Mouse (Mus musculus) midbrain, embryonic 11.5 days (tissue): ENCODE measurements around the gene Rtl6. TPM values are rescaled to one million over a fixed set of nuclear protein-coding genes. Genes with fewer than 3 reads are reported as not detected.

ENCODE experiments used
- ATAC-seq: fragments of 200-750 bp; cut with Nextera tagmentation; 2 replicates; pipeline ENCODE4 v1.8.0; 2017; ENCODE audit warnings: moderate TSS enrichment, moderate library complexity; ENCODE audit not compliant: low FRiP score
- DNase-seq: peaks from one replicate; pipeline ENCODE4 v3.0.0; 2015; ENCODE audit warnings: low spot score; ENCODE audit errors: missing footprints
- H3K27ac ChIP-seq: fragments of 300-500 bp; sonication (generic); 2 replicates; pipeline ENCODE4 v1.5.1; 2014; ENCODE audit warnings: low read depth, low read length
- H3K27me3 ChIP-seq: fragments of 300-500 bp; sonication (generic); 2 replicates; pipeline ENCODE4 v1.6.1; 2014; ENCODE audit warnings: mild to moderate bottlenecking, low read length, moderate library complexity, mixed read lengths; ENCODE audit not compliant: control insufficient read depth, insufficient read depth
- H3K36me3 ChIP-seq: fragments of 300-500 bp; sonication (generic); 2 replicates; pipeline ENCODE4 v1.6.1; 2014; ENCODE audit warnings: mild to moderate bottlenecking, low read length, moderate library complexity, mixed read lengths; ENCODE audit not compliant: control insufficient read depth, insufficient read depth
- H3K4me1 ChIP-seq: fragments of 300-500 bp; sonication (generic); 2 replicates; pipeline ENCODE4 v1.6.1; 2014; ENCODE audit warnings: low read length; ENCODE audit not compliant: control insufficient read depth, insufficient read depth
- H3K4me2 ChIP-seq: fragments of 300-500 bp; sonication (generic); 2 replicates; pipeline ENCODE4 v1.6.1; 2014; ENCODE audit warnings: mild to moderate bottlenecking, moderate library complexity
- H3K4me3 ChIP-seq: fragments of 300-500 bp; sonication (generic); 2 replicates; pipeline ENCODE4 v1.5.1; 2014; ENCODE audit warnings: low read depth, low read length
- H3K9ac ChIP-seq: fragments of 300-500 bp; sonication (generic); 2 replicates; pipeline ENCODE4 v1.6.1; 2014; ENCODE audit warnings: low read length
- H3K9me3 ChIP-seq: fragments of 300-500 bp; sonication (generic); 2 replicates; pipeline ENCODE4 v1.6.1; 2016; ENCODE audit warnings: low read length; ENCODE audit not compliant: control insufficient read depth
- WGBS: fragments of 180-500 bp; shearing (Covaris S2); extraction: QIAGEN DNeasy Blood & Tissue Kit; methylation state at CpG from one replicate; pipeline ENCODE4 v1.1.7; 2014; 5-methylcytosine and 5-hydroxymethylcytosine counted together
- polyA plus RNA-seq: library from polyadenylated mRNA; unstranded; fragments of >200 nt; fragmentation: Nextera tagmentation; extraction: Ambion mirVana; gene quantifications from 2 replicates; pipeline ENCODE4 v1.2.1, GENCODE M21; 2014

Rtl6 gene
- polyA plus RNA-seq, 1 experiment from 2014 or later: 20.3 TPM

DNA sequence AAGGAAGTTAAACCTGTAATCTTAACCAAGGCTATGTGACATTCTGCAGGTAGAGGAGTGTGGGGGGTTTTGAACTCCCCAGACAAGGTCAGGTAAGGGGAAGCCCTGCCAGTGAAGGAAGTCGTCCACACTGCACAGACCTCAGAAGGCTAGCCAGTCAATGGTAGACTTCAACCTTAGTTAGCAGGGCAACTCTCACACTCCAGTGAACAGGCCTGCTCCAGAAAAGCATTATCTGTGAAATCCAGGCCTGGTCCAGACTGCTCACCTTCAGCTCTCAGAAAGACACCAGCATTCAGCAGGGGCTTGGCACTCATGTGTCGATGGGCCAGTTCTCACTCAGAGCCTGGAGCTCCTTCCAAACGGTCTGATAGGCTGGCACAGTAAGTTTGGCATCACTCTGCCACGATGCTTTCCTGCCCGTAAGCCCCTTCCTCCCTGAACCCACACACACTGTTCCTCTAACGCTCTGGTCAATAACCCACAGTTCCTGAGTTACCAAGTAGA lies 8.3 kb downstream of the Rtl6 start:
- no peak for ATAC-seq
- H3K36me3 ChIP-seq: no peaks in the 10 kb centered on the region
- 94% methylated on average over 6 of the region's 6 CpGs for WGBS
- H3K27me3 ChIP-seq: no peaks in the 10 kb centered on the region
- no peak for DNase-seq
- H3K4me3 ChIP-seq: no peak overlapping the region
- no peak overlapping the region for H3K4me2 ChIP-seq
- no peak overlapping the region for H3K27ac ChIP-seq
- 0 out of 2 replicates have a peak, but pooled peaks cover 2% of the 10 kb centered on the region for H3K4me1 ChIP-seq
- H3K9ac ChIP-seq: no peak overlapping the region
- no peaks in the 10 kb centered on the region for H3K9me3 ChIP-seq

DNA sequence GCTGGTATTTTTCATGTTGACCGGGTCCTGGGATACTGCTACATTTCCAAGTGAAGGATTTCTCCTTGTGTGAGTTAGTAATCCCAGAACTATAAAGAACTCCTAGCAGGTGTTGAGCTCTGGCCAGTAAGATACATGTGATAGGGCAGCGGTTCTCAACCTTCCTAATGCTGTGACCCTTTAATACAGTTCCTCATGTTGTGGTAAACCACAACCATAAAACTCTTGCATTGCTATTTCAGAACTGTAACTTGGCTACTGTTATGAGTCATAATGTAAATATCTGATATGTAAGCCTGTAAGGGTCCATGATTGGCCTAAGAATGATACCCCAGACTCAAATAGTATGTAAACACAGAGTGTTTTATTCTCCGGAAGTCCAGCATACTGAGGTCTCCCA lies 11.6 kb downstream of the Rtl6 start:
- no peaks in the 10 kb centered on the region for H3K4me1 ChIP-seq
- no peak overlapping the region for H3K27ac ChIP-seq
- WGBS: 96% methylated on average over 3 of the region's 3 CpGs
- H3K9ac ChIP-seq: no peak overlapping the region
- ATAC-seq (no peak), DNase-seq (no peak)
- no peaks in the 10 kb centered on the region for H3K36me3 ChIP-seq
- H3K9me3 ChIP-seq: no peaks in the 10 kb centered on the region
- no peak overlapping the region for H3K4me3 ChIP-seq
- no peaks in the 10 kb centered on the region for H3K27me3 ChIP-seq
- no peak overlapping the region for H3K4me2 ChIP-seq

DNA sequence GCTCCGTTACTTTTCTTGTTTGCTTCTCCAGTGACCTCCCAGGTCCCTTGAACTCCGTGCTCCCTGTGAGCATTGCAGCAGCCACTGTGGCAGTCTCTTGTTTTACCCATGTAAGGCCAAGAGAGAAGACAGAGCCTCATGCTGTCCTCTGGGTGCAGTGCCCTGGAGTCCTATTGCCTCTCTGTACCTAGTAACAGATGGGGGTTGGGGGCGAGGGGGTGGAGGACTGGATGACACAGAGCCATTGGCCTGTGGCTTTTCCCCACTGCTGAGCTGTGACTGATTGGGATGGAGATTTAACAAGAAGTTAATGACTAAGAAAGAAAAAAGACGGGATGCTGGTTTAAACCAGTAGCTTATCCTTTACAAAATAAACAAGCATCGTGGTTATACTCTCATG lies 16.4 kb downstream of the Rtl6 start:
- Histone ChIP-seq H3K9me3 (no peaks in the 10 kb centered on the region), H3K4me1 (no peaks in the 10 kb centered on the region), H3K27ac (no peak overlapping the region), H3K27me3 (no peaks in the 10 kb centered on the region), H3K9ac (no peak overlapping the region), H3K4me3 (no peak overlapping the region), H3K4me2 (no peak overlapping the region), H3K36me3 (no peaks in the 10 kb centered on the region)
- WGBS: 67% methylated on average over 5 of the region's 5 CpGs
- DNase-seq (no peak), ATAC-seq (no peak)

DNA sequence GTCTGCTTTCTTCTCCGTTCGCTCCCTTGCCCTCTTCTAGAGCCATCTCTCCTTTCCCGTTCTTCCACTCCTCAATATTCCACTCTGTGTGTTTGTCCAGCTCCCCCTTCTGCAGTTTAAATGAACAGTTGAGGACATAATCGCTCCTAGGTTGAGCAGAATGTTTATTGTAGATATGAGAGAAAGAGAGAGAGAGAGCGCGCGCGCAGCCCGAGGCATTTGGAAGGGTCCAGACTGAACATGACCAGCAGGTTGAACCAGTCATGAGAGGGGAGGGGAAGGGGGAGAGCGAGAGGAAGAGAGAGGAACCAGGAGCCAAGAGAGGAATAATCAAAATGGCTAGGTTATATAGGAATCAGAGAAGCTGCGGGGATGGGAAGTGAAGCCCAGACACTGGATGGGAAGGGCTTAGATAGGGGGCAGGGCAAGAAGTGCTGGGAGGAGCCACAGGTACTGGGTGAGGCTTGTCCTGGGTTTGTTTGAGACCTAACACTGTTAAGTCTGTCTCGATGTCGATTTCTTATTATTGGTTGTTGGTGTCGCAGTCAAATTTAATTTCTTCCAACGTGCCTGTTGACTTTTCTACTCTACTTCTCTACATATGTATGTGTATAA lies 18.5 kb downstream of the Rtl6 start:
- no peaks in the 10 kb centered on the region for H3K9me3 ChIP-seq
- no peak overlapping the region for H3K27ac ChIP-seq
- H3K4me2 ChIP-seq: no peak overlapping the region
- H3K36me3 ChIP-seq: no peaks in the 10 kb centered on the region
- H3K4me3 ChIP-seq: no peak overlapping the region
- no peaks in the 10 kb centered on the region for H3K27me3 ChIP-seq
- no peak for DNase-seq
- 85% methylated on average over 15 of the region's 15 CpGs for WGBS
- no peak overlapping the region for H3K9ac ChIP-seq
- ATAC-seq: no peak
- no peaks in the 10 kb centered on the region for H3K4me1 ChIP-seq

DNA sequence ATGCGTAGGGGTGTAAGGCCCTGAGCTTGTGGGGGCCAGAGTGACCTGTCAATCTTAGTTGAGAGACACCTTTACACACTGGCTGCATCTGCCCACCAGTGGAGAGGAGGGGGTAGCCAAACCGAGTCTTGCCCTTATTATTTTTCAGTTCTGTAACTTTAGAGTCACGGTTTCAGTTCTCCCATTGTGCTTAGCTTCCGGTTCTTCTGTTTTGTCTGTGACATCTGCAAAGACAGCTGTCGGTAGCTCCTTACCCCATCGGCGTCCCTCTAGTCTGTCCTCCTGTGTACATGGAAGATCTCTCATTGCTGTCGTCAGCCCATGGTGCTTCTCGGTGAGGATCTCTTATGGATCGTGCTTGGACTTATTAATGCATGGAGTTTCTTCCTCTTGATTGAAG lies 20.5 kb downstream of the Rtl6 start:
- Histone ChIP-seq H3K4me2 (no peak overlapping the region), H3K9me3 (no peaks in the 10 kb centered on the region), H3K4me1 (no peaks in the 10 kb centered on the region), H3K36me3 (no peaks in the 10 kb centered on the region), H3K9ac (no peak overlapping the region), H3K4me3 (no peak overlapping the region), H3K27ac (no peak overlapping the region), H3K27me3 (no peaks in the 10 kb centered on the region)
- 90% methylated on average over 10 of the region's 10 CpGs for WGBS
- DNase-seq (no peak), ATAC-seq (no peak)

DNA sequence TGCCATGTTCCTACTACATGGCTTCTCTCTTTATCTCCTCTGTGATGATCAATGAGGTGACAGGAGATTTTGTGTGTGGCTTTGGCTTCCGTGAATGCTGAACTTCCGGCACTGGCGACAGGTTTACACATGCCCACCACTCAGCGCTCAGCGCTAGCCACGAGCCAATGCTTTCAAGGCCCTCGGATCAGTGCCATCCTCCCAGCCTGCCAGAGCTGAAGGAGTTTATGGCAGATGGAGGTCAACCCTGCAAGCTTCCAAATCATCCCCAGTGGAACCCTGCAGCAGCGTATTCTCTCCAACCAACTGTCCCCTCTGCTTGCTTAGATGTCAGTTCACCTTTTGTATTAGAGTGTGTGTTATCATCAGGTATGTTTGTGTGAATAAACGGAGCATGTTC lies 21.0 kb downstream of the Rtl6 start:
- no peak overlapping the region for H3K4me2 ChIP-seq
- DNase-seq: no peak
- H3K27ac ChIP-seq: no peak overlapping the region
- H3K36me3 ChIP-seq: no peaks in the 10 kb centered on the region
- H3K9ac ChIP-seq: no peak overlapping the region
- H3K4me1 ChIP-seq: no peaks in the 10 kb centered on the region
- ATAC-seq: no peak
- WGBS: 98% methylated on average over 9 of the region's 9 CpGs
- no peaks in the 10 kb centered on the region for H3K9me3 ChIP-seq
- H3K4me3 ChIP-seq: no peak overlapping the region
- no peaks in the 10 kb centered on the region for H3K27me3 ChIP-seq

DNA sequence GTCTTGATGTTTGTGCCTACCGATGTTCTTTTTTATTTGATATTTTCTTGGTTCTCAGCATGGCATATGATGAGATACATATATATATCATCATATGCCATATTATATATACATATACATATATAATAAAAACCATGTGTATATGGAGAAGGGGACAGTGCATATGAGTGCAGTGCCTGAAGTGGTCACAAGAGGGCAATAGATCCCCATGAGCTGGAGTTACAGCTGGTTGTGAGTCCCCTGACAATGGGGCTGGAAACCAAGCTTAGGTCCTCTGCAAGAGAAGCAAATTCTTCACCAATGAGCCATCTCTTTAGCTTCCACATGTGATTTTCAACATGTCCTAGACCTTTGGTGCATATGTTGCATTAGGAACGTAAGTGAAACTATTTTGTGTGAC lies 21.7 kb downstream of the Rtl6 start:
- DNase-seq (no peak), ATAC-seq (no peak)

DNA sequence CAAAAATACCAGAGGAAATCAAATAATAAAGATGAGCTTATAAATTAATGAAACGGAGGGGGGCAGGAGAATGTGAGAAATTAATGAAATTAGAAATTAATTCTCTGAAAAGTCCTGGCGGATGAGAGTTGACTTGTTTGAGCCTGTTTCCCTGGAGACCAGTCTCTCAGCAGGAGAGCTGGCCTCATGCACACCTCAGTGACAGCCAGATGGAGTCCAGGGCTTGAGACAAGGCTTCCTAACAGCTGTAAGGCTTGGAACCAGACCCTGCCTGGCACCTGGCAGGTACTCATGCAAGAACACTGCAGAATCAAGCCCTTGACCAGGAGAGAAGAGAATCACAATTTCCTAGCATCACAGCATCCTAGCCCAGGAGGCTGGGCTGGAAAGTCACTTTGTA lies 25.4 kb downstream of the Rtl6 start:
- ATAC-seq (no peak), DNase-seq (no peak)
- H3K4me2 ChIP-seq: no peak overlapping the region
- no peaks in the 10 kb centered on the region for H3K36me3 ChIP-seq
- H3K4me3 ChIP-seq: no peak overlapping the region
- H3K27me3 ChIP-seq: no peaks in the 10 kb centered on the region
- H3K9me3 ChIP-seq: no peaks in the 10 kb centered on the region
- no peak overlapping the region for H3K27ac ChIP-seq
- H3K9ac ChIP-seq: no peak overlapping the region
- 68% methylated on average over 2 of the region's 2 CpGs for WGBS
- H3K4me1 ChIP-seq: no peaks in the 10 kb centered on the region; the same call in 1 of the 2 replicates

More for the DNA sequence above, 21.7 kb downstream of the Rtl6 start:
- WGBS: 89% methylated on average over 2 of the region's 2 CpGs
- H3K4me3 ChIP-seq: no peak overlapping the region
- H3K36me3 ChIP-seq: no peaks in the 10 kb centered on the region
- H3K9ac ChIP-seq: no peak overlapping the region
- H3K27ac ChIP-seq: no peak overlapping the region
- no peaks in the 10 kb centered on the region for H3K4me1 ChIP-seq
- no peak overlapping the region for H3K4me2 ChIP-seq
- H3K27me3 ChIP-seq: no peaks in the 10 kb centered on the region
- no peaks in the 10 kb centered on the region for H3K9me3 ChIP-seq

DNA sequence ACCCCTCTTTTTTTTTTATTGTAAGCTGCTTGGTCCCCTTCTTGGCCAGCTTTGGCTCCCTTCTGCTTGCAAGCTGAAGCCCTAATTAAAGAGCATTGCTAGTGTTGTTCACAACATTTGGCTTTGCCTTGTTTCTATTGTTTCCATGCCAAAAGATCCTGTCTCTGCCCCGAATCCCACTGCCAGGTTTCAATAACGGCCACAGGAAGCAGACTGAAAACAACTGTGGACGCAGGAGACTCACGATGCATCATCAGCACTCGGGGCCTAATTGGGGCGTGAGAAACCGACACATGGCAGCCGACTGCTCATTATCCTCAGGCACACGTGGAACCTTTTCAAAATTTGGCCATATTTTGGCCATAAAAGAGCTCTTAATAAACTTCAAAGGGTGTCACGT lies 26.1 kb downstream of the Rtl6 start:
- H3K9ac ChIP-seq: no peak overlapping the region
- no peak overlapping the region for H3K27ac ChIP-seq
- H3K27me3 ChIP-seq: no peaks in the 10 kb centered on the region
- ATAC-seq (no peak), DNase-seq (no peak)
- H3K36me3 ChIP-seq: no peaks in the 10 kb centered on the region
- no peak overlapping the region for H3K4me3 ChIP-seq
- no peaks in the 10 kb centered on the region; the same call in 1 of the 2 replicates for H3K4me1 ChIP-seq
- H3K4me2 ChIP-seq: no peak overlapping the region
- WGBS: 68% methylated on average over 10 of the region's 10 CpGs
- no peaks in the 10 kb centered on the region for H3K9me3 ChIP-seq
